Mouse (Mus musculus) natural killer cell, adult 2 months (primary cell): ENCODE data around the gene Ccdc51.

Experiments used
- DNase-seq, 2 experiments: peaks; one replicate each; pipeline ENCODE4 v3.0.0; 2022; ENCODE audit warnings: low spot score in 2 of 2

Ccdc51 gene

DNA sequence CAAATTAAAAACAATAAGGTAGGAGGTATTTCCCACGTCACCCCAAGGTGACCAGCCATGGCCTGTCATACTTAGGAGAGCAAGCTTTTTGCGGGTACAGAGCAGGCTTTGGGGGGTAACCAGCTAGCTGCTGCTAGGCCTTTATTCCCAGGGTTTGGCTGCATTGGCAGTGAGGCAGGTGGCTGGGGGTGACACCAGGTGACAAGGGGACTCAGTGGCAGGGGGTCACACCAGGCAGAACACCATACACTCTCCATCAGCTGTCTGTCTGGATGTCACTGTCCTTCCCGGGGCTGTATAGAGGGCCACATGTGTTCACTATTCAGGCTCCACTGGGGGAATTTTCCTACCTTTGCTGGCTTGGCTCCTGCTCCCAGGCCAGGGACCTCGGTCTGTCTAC lies 25.4 kb upstream of the Ccdc51 start:
- DNase-seq: no peak

DNA sequence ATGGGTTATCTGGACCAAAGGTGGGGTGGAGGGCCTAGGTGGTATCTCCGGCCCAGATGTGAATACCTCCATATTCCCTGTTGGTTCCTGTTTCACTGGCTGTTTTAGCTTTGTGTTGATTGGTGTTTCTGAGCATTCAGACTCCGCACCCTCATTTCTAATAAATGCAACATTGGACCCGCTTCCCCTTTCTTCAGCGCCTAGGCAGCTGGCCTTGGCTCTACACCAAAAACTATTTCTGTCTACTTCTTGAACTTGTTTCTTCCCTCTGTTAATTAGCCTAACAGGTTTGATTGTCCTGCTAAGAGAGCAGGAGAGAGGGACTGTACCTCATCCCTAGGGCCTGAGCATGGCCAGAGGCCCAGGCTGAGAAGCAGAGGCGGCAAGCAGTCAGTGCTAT lies 24.8 kb upstream of the Ccdc51 start:
- DNase-seq: peak in 1 of 2 experiments; percentile 31

DNA sequence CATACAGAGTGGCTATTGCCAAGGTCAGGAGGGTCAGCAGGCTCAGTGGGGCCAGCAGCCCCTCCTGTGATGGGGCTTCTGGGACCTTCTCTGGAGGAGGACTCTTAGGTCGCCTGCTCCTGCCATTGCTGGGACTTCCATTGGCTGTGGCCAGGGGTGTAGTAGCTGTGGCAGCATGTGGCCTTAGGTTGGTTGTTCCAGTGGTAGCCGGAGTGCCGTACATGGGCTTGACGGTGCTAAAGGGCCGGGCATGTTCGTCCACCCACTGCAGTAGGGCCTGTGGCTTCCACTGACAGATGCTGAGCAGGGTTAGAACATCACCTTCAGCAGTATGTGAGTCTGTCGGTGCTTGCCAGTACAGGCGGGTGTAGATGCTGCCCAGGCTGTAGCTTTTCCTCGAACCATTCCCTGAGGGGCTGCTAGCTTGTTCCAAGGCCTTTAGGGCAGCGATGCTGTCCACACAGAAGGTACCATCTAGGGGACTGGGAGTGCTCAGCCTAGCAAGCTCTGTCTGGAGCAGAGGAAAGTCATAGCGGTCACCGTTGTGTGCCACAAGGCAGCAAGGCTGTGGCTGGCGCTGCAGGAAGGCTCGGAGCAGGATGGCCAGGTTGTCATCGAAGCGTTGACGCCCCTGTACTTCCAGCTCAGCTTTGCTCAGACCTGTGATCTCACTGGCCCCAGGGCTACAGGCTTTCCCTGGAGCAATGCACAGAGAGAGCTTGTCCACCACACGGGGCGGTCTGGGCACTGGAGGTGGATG lies 24.1 kb upstream of the Ccdc51 start:
- DNase-seq: peak in 1 of 2 experiments; percentile 28

DNA sequence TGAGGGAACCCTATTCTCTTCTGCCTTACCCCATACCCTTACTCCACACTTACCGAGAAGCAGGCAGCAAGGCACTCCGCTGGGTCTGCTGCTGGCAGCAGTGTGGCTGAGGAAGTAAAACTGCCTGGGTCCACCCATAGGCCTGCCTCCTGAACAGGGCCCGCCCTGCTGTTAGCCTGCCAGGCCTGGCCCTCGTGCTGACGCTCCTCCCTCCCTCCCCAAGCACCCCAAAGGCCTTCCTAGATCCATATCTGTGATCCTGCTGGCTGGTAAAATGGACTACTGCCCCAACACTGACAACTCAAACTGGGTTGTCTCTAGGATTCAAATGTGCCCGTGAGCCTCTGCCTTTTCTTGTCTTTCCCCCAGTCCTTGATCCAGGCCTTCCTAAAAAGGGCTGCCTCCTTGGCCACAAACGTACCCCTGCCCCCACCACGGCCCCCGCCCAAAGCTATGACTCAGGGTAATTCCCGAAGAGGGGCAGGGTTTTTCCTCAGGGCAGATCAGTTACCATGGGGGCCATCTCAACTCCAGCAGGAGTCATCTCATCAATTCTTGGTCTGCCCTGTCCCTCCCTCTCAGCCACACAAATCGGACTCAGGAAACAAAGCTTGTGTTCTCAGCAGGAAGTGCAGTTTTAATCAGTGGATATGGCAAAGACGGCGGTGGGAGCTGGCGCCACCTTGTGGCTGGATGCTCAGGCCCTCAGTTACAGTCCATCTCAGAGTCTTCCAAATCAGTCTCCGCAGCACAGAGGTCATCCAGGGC lies 23.0 kb upstream of the Ccdc51 start, which contains the start of gene Trex1:
Gene Trex1 (minus strand): TSS at position 599 of the 768 bp plus-strand sequence.
- DNase-seq: peak; percentile 87 to 90

DNA sequence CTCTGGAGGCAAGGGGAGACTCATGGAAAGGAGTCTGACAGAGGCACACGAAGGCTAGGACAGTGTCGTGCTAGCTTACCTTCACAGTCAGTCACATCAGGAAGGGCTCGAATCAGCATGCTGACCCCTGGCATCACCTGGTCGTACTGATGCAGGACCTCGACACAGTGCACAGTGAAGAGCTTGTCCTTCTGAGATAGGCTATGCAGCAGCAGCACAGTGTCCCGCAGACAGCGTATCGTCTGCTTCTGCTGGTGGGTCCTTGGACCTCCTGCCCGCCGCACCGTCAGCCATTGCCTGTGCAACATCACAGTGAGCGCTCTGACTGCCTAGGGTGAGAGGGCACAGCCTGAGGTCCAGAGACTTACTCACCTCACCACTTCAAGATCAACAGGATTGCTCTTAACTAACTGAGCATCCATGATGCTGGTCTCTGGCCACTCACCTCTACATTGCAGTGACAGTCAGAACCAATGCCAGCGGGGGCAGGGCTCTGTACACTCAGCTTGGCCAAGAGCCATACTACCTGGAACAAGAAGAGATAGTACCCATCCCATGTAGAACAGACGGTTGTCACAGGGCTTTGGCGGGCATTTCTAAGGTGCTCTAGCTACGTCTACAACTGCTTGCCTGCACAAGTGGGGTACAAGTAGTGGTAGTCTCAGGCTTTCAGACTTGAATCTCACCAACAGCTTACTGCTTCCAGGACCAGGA lies 22.0 kb upstream of the Ccdc51 start:
- no peak for DNase-seq

DNA sequence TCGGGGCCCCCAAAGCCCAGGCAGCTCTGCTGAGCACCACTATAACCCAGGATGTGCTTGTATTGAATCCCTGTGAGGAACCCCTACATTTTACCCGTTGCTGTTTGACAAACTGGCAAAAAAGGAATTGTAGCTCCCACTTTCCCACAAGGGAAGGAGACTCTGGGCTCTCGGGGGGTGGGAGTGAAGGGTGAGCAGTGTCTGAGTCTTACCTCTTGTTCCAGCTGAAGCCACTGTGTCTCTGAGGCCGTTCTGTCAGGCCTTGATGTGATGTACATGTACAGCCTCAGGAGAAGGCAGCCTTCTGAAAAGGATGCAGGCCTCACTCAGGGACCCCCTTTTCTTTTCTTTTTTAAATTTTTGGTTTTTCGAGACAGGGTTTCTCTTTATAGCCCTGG lies 21.4 kb upstream of the Ccdc51 start:
- no peak for DNase-seq

DNA sequence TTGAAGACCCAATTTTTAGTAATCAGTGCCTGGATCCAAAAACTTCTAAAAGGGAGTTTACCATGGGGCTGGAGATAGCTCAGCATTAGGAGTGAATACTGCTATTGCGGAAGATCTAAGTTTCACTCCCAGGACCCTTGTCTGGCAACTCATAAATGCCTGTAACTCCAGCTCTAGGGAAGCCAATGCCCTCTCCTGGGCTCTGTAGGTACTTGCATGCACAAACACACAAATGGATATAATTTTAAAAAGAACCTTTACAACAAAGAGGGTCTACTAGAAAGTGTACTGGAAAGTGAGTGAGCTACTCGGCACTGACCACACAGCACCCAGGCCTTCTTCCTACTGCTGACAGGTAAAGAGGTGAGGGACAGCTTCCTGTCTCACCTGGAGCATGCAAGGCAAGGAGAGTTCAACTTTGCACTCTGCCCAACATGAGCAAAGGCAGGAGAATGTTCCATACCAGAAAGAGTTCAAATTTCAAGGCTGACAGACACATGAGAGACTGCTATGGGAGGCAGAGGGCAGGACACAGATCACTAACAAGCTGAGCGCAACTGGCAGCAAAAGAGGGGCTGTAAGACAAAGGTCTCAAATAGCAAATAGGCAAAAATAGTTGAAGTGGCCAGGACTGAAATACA lies 14.1 kb upstream of the Ccdc51 start:
- DNase-seq: no peak

DNA sequence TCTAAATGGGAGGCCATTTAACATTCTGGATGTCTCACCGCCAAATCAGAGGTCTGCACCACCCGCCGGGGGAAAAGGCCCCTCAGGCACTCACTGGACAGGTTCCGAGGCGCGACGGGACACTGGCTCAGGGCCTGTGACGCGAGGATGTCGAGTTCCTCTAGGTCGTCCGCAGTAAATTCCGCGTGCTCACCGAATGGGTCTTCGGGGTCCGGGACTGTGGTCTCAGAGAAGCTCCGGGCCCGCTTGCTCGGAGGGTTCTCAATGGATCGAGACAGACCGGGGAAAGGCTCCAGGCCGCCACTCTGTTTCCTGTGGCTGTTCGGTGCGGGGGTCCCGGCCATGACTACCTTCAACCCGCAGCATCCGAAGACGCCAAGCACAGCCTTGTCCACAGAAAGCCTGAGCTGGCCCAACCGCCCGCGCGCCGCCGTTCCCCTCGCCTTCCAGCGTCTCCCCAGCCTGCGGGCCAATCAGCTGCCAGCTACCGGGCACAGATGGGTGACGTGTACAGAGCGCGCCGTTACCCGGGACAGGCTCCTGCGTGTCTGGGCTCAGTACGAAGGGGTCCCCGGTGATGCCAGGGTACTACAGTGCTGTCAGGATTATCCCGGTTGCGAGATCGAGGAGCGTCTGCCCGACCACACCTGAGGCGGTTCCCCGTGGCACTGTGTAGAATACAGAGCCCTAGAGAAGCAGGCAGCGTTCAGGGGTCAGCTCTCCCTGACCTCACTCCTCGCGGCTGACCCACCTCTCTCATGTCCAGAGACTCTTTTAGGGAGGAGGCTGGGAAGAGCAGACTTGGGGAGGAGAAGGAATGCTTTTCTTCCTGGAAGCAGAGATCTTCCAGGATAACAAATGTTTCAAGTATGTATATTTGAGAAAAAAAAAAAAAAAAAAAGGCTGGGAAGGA lies 8.4 kb upstream of the Ccdc51 start, which contains the start of gene Atrip:
Gene Atrip (minus strand): TSS at position 464 of the 913 bp plus-strand sequence.
- peak; percentile 75 to 83 for DNase-seq

DNA sequence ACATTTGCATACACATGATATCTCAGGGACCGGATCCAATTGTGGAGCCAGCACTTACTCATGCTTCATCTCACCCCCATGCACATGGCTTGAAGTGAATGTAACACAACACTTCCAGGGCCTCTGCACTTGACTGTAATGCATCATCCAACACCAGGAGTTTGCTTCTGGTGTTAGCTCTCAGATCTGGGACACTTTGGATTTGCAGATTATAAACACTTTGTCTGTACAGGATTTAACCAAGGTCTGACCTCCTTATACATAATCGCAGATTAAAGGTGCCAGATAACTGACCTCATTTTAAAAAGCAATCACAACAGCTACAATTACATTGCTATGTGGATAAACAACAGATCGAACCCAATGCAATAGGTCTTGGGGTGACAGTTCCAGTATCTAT lies 1.8 kb upstream of the Ccdc51 start:
- DNase-seq: no peak

DNA sequence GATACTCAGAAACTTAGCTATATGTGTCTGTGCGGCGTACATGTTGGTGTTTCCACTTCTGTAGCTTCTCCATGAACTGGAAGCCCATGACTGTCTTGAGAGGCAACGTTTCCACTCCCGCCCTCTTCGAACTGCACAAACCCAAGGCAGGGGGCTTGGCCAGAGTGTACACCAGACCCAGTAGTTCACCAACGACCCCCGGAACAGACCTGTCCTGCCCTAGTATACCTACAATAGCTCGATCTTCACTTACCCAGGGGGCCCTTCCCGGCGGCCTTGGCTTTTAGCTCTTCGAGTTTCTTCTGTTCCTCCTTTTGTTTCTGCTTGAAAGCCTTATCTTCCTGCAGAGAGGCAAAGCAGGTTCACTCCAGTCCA lies 557 bp upstream of the Ccdc51 start:
- DNase-seq: no peak

DNA sequence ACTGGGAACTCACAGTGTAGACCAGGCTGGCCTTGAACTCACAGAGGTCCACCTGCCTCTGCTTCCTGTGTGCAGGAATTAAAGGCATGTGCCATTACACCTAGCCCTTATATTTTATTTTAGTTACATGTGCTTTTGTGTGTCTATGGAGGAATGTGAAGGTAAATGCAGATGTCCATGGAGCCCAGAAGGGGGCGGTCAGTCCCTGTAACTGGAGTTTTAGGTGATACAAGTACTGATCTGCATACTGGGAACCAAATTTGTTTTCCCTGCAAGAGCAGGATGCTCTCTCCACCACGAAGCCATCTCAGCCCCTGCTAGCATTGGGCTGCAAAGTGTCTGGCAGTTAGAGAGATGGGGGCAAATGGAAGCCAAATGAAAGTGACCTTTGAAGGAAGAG lies 2.6 kb downstream of the Ccdc51 start:
- no peak for DNase-seq

DNA sequence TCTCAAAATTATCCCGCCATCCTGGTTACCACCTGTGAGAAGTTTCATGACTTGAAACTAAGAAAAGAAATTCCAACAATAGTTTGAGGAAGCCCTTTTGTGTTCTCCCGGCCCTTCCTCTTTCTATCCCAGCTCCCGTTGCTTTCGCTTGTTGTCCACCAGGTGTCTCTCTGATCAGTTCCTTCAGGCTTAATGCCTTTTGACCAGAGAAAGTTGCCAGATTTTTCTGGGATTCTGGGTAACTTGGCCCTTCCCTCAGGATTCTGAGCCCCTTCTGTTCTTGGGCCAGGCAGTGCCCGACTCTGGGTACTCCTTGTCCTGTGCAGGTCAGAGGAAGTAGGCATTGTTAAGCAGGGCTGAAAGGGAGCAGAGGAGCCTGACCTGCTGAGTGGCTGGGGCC lies 5.7 kb downstream of the Ccdc51 start:
- no peak for DNase-seq

DNA sequence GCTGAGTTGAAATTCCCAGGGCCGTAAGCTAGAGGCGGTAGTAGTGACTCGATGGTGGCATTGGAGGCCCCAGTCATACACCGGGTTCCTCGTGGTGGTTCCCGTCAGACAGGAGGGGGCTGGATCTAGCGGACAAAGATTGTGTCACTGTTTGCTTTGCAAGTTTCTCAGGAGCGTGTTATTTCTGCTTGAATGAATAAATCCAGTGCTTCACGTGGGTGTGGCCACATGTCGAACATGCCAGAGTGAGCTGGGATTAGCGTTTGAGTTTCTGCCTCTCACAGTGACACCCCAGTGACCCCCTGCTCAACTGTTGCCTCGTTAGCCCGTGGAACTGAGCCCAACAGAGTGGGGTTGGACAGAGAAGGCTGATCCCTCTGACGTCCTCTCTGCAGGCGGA lies 8.2 kb downstream of the Ccdc51 start:
- no peak for DNase-seq

DNA sequence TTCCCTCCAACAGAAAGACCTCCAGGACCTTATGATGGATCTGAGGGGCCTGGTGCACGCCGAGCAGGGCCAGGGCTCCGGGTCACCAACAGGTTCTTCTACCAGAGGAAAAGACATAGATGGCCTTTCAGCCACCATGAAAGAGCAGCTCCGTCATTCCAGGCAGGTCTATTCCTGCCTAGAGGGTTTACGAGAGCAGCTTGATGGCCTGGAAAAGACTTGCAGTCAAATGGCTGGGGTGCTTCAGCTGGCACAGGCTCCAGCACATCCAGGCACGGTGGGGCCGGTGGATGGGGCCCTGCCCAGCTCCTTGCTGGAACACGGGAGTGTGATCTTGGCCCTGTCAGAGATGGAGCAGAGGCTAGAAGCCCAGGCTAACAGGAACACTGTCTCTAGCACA lies 9.5 kb downstream of the Ccdc51 start:
- no peak for DNase-seq

DNA sequence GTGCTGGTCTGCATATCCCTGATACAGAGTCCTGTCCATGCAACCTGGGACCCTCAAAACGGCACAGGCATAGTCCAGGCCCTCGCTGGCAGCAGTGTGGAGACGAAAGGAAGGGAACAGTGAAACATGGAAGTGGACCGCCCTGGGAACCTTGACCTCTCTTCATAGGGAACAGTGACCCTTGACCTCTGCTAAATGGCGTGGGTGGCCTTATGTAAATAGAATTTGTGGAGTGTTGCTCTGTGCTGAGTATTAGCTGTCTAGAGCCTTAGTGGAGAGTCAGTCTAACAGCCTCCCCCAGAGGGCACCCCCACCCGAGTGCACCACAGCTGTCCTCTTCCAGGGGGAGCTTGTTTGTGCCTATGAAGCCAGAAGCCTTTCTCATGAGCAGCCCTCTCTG lies 10.5 kb downstream of the Ccdc51 start:
- DNase-seq: no peak

DNA sequence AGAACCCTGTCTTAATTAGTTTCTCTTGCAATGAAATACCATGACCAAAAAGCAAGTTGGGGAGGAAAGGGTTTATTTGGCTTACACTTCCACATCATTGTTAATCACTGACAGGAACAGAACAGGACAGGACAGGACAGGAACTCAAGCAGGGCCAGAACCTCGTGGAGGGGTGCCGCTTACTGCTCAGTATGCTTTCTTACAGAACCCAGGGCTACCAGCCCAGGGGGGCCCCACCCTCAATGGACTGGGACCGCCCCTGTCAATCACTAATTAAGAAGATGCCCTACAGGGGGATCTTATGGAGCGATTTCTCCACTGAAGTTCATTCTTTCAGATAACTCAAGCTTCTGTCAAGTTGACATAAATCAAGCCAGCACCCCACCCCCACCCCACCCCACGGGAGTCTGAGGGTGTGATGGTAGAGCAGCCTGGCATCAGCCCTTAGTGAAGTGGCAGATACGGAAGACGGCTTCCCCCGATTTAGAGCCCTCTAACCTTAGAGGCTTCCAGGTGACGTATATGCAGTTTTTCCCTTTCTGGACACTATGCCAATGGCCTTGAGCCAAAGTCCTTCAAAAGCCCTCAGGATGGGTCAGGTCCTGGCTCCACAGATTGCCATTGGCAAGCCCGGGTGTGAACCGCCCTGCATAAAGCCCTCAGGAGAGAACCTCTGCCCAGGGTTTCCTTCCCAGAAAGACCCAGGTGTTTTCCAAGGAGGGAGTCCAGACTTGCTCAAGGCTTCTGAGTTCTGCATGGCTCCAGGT lies 11.7 kb downstream of the Ccdc51 start:
- DNase-seq: no peak

DNA sequence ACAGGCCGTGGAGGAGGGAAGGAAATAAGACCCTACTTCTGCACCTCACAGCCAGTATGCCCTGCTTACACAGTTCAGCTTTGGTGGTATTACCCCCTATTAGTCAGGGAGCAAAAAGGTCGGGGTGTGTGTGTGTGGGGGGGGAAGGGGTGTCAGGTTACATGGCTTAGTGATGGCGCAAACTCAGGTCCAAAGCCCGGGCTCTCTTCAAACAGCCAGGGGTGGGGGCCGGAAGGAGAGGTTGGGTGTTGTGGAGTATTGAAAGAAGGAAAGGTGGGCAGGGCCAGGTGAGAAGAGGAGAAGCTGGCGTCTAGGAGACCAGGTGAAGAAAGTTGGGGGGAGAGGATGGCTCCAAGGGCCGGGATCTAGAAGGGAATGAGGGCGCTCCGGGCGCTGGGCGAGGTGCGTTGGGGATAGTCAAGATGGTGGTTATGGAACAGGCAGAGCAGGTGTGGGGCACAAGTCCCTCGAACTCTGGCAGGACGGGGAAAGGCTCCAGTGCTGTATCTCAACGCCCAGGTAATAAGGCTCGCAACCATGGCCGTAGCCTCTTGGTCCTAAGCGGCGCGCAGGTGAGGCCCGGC lies 12.4 kb downstream of the Ccdc51 start:
- no peak for DNase-seq

DNA sequence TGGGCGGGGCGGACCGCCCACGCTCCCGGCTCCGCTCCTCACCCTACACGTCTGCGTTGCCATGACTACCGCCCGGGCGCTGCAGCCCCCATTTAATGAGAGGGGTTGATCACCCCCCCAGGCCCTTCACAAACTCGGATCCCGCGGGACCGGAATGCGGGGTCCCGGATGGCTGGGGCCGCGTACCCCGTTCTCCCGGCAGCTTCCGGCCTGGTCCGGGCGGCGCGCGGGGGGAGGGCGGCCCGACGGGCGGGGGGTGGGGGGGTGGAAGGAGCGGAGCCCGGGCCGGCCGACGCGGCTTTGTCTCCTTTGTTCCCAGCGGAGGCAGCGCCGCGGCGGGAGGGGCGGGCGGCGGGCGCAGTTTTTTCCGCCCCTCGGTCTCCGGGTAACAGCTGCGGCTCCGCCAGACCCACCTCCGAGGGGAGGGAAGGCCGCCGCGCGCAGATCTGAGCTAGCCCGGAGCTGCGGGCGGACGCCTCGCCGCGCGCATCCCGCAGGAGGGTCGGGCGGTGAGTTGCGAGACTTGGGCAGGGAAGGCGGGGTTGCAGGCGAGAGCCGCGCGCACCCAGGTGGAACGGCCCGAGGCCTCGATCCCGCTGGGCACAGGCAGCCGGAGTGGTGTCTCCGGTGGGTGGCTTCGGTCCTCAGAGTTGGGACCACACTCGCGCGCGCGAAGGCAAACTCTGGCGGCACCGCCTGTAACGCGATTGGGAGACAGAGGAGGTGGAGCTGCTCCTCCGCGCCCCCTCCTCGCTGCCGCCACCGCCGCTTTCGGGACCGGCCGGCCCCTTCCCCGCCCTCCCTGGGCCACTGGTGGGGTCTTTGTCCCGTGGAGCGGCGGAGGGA lies 13.1 kb downstream of the Ccdc51 start, which contains the start of gene Plxnb1:
Gene Plxnb1 (plus strand): TSS at position 253 of the 846 bp plus-strand sequence.
- DNase-seq: peak; percentile 21 to 41

DNA sequence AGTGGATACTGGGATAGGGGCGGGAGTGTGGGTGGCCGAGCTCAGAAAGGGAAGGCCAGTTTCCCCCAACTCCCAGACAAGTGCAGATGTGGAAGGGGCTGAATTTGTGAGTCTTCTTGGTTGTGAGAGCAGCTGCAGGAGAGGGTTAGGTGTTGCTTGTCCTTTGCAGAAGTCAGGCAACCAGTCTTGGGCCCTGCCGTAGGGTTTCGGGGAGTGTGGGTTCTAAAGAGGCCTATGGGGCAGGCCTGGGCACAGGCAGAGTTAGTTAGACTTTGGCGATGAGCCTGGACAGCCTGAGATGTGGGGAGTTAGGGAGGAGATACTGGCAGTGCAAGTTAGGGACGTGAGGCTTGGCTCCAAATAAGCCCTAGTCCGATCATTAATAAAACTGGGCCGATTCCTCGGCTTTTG lies 14.0 kb downstream of the Ccdc51 start:
- no peak for DNase-seq
